Mouse (Mus musculus): ENCODE measurements around the gene Gpha2.

Gene Gpha2

GRCm38 (mm10) chr19:6226135-6226534, at the start of gene Gpha2:
Gene Gpha2, plus strand, starts transcription at chr19:6226380.
- in situ Hi-C loops (cut with MboI): no loop called here

- in situ Hi-C loops (cut with MboI): no loop called here
Observed at GRCm38 (mm10) chr19:6178775-6179174, 47.4 kb upstream of the Gpha2 start.

- in situ Hi-C loops (cut with MboI): no loop called here
Observed at GRCm38 (mm10) chr19:6181629-6182028, 44.6 kb upstream of the Gpha2 start.

GRCm38 (mm10) chr19:6182534-6182933, 43.6 kb upstream of the Gpha2 start:
- in situ Hi-C loops (cut with MboI): no loop called here

GRCm38 (mm10) chr19:6184131-6184530, 42.0 kb upstream of the Gpha2 start, which contains the start of gene Majin:
Gene Majin, plus strand, starts transcription at chr19:6184388.
- in situ Hi-C loops (cut with MboI): no loop called here

- in situ Hi-C loops (cut with MboI): no loop called here
Observed at GRCm38 (mm10) chr19:6204265-6204664, 21.9 kb upstream of the Gpha2 start.

GRCm38 (mm10) chr19:6206716-6207115, 19.5 kb upstream of the Gpha2 start:
- in situ Hi-C loops (cut with MboI): no loop called here

- in situ Hi-C loops (cut with MboI): no loop called here
Observed at GRCm38 (mm10) chr19:6216046-6216705, 10.0 kb upstream of the Gpha2 start.

- in situ Hi-C loops (cut with MboI): no loop called here
Observed at GRCm38 (mm10) chr19:6218606-6219005, 7.6 kb upstream of the Gpha2 start.

GRCm38 (mm10) chr19:6226763-6227162, 583 bp downstream of the Gpha2 start:
- in situ Hi-C loops (cut with MboI): no loop called here

- in situ Hi-C loops (cut with MboI): no loop called here
Observed at GRCm38 (mm10) chr19:6227864-6228263, 1.7 kb downstream of the Gpha2 start.

- in situ Hi-C loops (cut with MboI): no loop called here
Observed at GRCm38 (mm10) chr19:6230411-6230810, 4.2 kb downstream of the Gpha2 start.

GRCm38 (mm10) chr19:6231036-6231435, 4.9 kb downstream of the Gpha2 start:
- in situ Hi-C loops (cut with MboI): no loop called here

- in situ Hi-C loops (cut with MboI): no loop called here
Observed at GRCm38 (mm10) chr19:6233647-6234046, 7.5 kb downstream of the Gpha2 start.

- in situ Hi-C loops (cut with MboI): no loop called here
Observed at GRCm38 (mm10) chr19:6234337-6235083, 8.3 kb downstream of the Gpha2 start.

GRCm38 (mm10) chr19:6235084-6236052, 9.2 kb downstream of the Gpha2 start, which contains the start of gene Ppp2r5b:
Gene Ppp2r5b, minus strand, starts transcription at chr19:6235872.
- in situ Hi-C loops (cut with MboI): no loop called here

GRCm38 (mm10) chr19:6236053-6236441, 9.9 kb downstream of the Gpha2 start:
- in situ Hi-C loops (cut with MboI): no loop called here

- in situ Hi-C loops (cut with MboI): no loop called here
Observed at GRCm38 (mm10) chr19:6236842-6237241, 10.7 kb downstream of the Gpha2 start.

GRCm38 (mm10) chr19:6238740-6239139, 12.6 kb downstream of the Gpha2 start:
- in situ Hi-C loops (cut with MboI): no loop called here

- in situ Hi-C loops (cut with MboI): no loop called here
Observed at GRCm38 (mm10) chr19:6240136-6240535, 14.0 kb downstream of the Gpha2 start.

GRCm38 (mm10) chr19:6240725-6241124, 14.5 kb downstream of the Gpha2 start:
- in situ Hi-C loops (cut with MboI): no loop called here
